In the genomic region with DNA sequence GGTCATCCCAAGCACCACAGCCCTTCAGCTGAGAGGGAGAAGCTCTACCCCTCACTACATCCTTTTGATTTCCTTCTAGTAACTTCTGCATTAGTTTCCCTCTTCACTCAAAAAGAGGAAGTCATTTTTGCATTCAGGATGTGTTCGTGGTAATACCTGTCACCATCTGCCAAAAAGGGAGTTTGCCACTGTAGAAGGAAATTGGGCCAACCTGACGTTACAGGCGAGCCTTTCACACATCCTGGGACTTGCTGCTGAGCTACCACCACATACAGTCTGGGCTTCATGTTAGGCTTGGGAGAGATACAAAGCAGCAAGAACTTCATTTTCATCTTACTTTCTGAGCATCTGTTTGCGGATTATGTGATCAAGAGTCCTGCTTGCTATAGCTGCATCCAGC, we compare ENCODE assay signal across 20 mouse cellular contexts. TPM values are rescaled to one million over a fixed set of nuclear protein-coding genes. Genes with fewer than 3 reads are reported as not detected.
DNase-seq lines count a peak whose midpoint lies in the region; ATAC-seq and TF ChIP-seq lines count a peak whose summit lies in the region.
"Had no signal": no experiment of that assay in that cellular context is flagged by ENCODE, and none has a peak within 500 bp of the region (broad histone marks: within the 10 kb centered on the region; RNA-seq: fewer than 3 reads in every experiment).

No protein-coding gene starts in this region.

- H3K79me2 ChIP-seq in liver, adult 2 months (ENCODE audit: control insufficient read depth, insufficient read depth, low read length), result peaks cover 23% of the 10 kb centered on the region; the same call in 1 of the 2 replicates

- TF ChIP-seq CTCF in liver, adult 2 months (IDR thresholded peaks at IDR 0.05; ENCODE audit: low read depth, low read length), result no peak
- TF ChIP-seq CTCF in G1E (IDR thresholded peaks at IDR 0.05; ENCODE audit: low read depth, low read length), result no peak

- peaks cover 5% of the 10 kb centered on the region for H3K36me3 ChIP-seq in liver, adult 2 months (ENCODE audit: control insufficient read depth, insufficient read depth, low read length)
- H3K36me3 ChIP-seq in liver, embryonic 12.5 days, result peaks cover 32% of the 10 kb centered on the region
- H3K36me3 ChIP-seq in G1E (replicated peaks), result peaks cover 64% of the 10 kb centered on the region
- peaks cover 11% of the 10 kb centered on the region for H3K36me3 ChIP-seq in kidney, embryonic 16.5 days (ENCODE audit: insufficient read depth, low read length)

- peak; percentile 6 for DNase-seq in liver, adult 2 months (ENCODE audit: extremely low read depth, low read depth, low spot score)
- DNase-seq in 416B (ENCODE audit: low read depth) (peak; percentile 77), G1E (ENCODE audit: low spot score) (peak; percentile 29)
- no peak for DNase-seq in kidney, adult 8-10 months
- DNase-seq in adrenal gland, postnatal 25 days, result no peak
- DNase-seq: cerebellum, adult 2 months; embryo, embryonic 11 days; gastrocnemius, adult 2 months; kidney, postnatal 25 days; right cerebral cortex, adult 18-20 months had no signal

- H3K4me3 ChIP-seq in liver, adult 2 months (ENCODE audit: insufficient read depth, low read depth, low read length), result no peak overlapping the region
- H3K4me3 ChIP-seq in liver, embryonic 12.5 days, result no peak overlapping the region
- no peak overlapping the region for H3K4me3 ChIP-seq in G1E (ENCODE audit: low read depth, low read length)
- no peak overlapping the region for H3K4me3 ChIP-seq in kidney, embryonic 16.5 days (ENCODE audit: low read length)
- H3K4me3 ChIP-seq: forebrain, embryonic 12.5 days; gastrocnemius, adult 2 months; heart, embryonic 15.5 days; hindbrain, embryonic 12.5 days; limb, embryonic 15.5 days; lung, embryonic 15.5 days had no signal

- no peaks in the 10 kb centered on the region for H3K27me3 ChIP-seq in liver, adult 2 months (ENCODE audit: control insufficient read depth, insufficient read depth, low read length)
- H3K27me3 ChIP-seq in liver, embryonic 12.5 days (replicated peaks), result no peaks in the 10 kb centered on the region
- H3K27me3 ChIP-seq in G1E (ENCODE audit: insufficient read depth, low read length), result no peaks in the 10 kb centered on the region
- no peaks in the 10 kb centered on the region for H3K27me3 ChIP-seq in kidney, embryonic 16.5 days (ENCODE audit: insufficient read depth, low read length)
- H3K27me3 ChIP-seq: forebrain, embryonic 12.5 days; heart, embryonic 15.5 days; hindbrain, embryonic 12.5 days; limb, embryonic 15.5 days; lung, embryonic 15.5 days; Patski had no signal

- no peak for ATAC-seq in liver, embryonic 12.5 days
- peak; percentile 64 for ATAC-seq in G1E (ENCODE audit: extremely low read depth, insufficient number of reproducible peaks, low FRiP score, poor library complexity, severe bottlenecking)
- ATAC-seq in hematopoietic stem cell, adult 5-6 weeks (replicated peaks in 1 of 2; ENCODE audit: insufficient read depth in 1 of 2, low FRiP score in 2 of 2, low TSS enrichment in 1 of 2, low read depth in 1 of 2, poor library complexity in 2 of 2, severe bottlenecking in 2 of 2), result peak; percentile 95 to 97
- ATAC-seq in kidney, embryonic 16.5 days (ENCODE audit: low FRiP score, low TSS enrichment), result no peak
- ATAC-seq: intestine, postnatal 0 days; Patski had no signal

- H3K4me2 ChIP-seq in liver, embryonic 12.5 days, result no peak overlapping the region
- H3K4me2 ChIP-seq in kidney, embryonic 16.5 days (replicated peaks; ENCODE audit: low read depth, low read length), result no peak overlapping the region
- H3K4me2 ChIP-seq: forebrain, embryonic 12.5 days; heart, embryonic 15.5 days; hindbrain, embryonic 12.5 days; limb, embryonic 15.5 days; lung, embryonic 15.5 days had no signal

- TF ChIP-seq POLR2A in liver, adult 2 months (IDR thresholded peaks at IDR 0.05; ENCODE audit: extremely low read depth, insufficient read depth, low read length), result no peak

- H3K27ac ChIP-seq in liver, adult 2 months (replicated peaks; ENCODE audit: insufficient read depth, low read depth, low read length), result no peak overlapping the region
- no peak overlapping the region for H3K27ac ChIP-seq in liver, embryonic 12.5 days
- H3K27ac ChIP-seq in kidney, embryonic 16.5 days (ENCODE audit: low read length), result no peak overlapping the region
- H3K27ac ChIP-seq: forebrain, embryonic 12.5 days; gastrocnemius, adult 2 months; heart, embryonic 15.5 days; hindbrain, embryonic 12.5 days; limb, embryonic 15.5 days; lung, embryonic 15.5 days had no signal

- H3K4me1 ChIP-seq in liver, adult 2 months (ENCODE audit: control insufficient read depth, insufficient read depth, low read length), result peaks cover 6% of the 10 kb centered on the region
- H3K4me1 ChIP-seq in liver, embryonic 12.5 days, result peaks cover 29% of the 10 kb centered on the region
- H3K4me1 ChIP-seq in G1E (ENCODE audit: insufficient read depth, low read depth, low read length), result peaks cover 49% of the 10 kb centered on the region
- H3K4me1 ChIP-seq in kidney, embryonic 16.5 days (ENCODE audit: insufficient read depth, low read length), result peaks cover 22% of the 10 kb centered on the region

- H3K9me3 ChIP-seq in liver, embryonic 12.5 days (replicated peaks), result no peaks in the 10 kb centered on the region
- H3K9me3 ChIP-seq in G1E (replicated peaks), result peaks cover 4% of the 10 kb centered on the region; the same call in 1 of the 2 replicates
- H3K9me3 ChIP-seq in kidney, embryonic 16.5 days (ENCODE audit: low read length), result no peaks in the 10 kb centered on the region
- H3K9me3 ChIP-seq: forebrain, embryonic 12.5 days; heart, embryonic 15.5 days; hindbrain, embryonic 12.5 days; limb, embryonic 15.5 days; lung, embryonic 15.5 days had no signal

- H3K9ac ChIP-seq in liver, adult 2 months (ENCODE audit: low read depth, low read length), result no peak overlapping the region
- H3K9ac ChIP-seq in liver, embryonic 12.5 days, result no peak overlapping the region
- no peak overlapping the region for H3K9ac ChIP-seq in kidney, embryonic 16.5 days (replicated peaks; ENCODE audit: low read length)
- H3K9ac ChIP-seq: forebrain, embryonic 12.5 days; heart, embryonic 15.5 days; hindbrain, embryonic 12.5 days; limb, embryonic 15.5 days; lung, embryonic 15.5 days had no signal

- WGBS in liver, adult 2 months, result 71% methylated on average over 4 of the region's 4 CpGs
- 57% methylated on average over 4 of the region's 4 CpGs for WGBS in liver, embryonic 12.5 days (ENCODE audit: insufficient replicate concordance)
- WGBS in kidney, embryonic 16.5 days, result 90% methylated on average over 4 of the region's 4 CpGs

RNA-seq across cellular contexts. Expression of gene Vps26b, which starts 6.2 kb away (rescaled TPM):
- total RNA-seq in liver, adult 2 months (2014; rRNA removed), result 14.1 and 15.4 TPM in 2 replicates
- 14.8 and 15.7 TPM in 2 replicates for polyA plus RNA-seq in liver, adult 2 months (2012; rRNA removed)
- polyA plus RNA-seq in liver, embryonic 12.5 days (2016; fragmentation: Nextera tagmentation; extraction: Ambion mirVana), result 18.9 and 19.0 TPM in 2 replicates
- 73.7 and 76.8 TPM in 2 replicates for total RNA-seq in G1E (2014; fragmentation: Nextera tagmentation)
- total RNA-seq in G1E (2017), result 32.7 and 37.4 TPM in 2 replicates
- polyA plus RNA-seq in G1E (2012), result 31.4 and 39.9 TPM in 2 replicates
- 34.8 and 45.9 TPM in 2 replicates for total RNA-seq in hematopoietic stem cell, adult 5-6 weeks (2017)
- 37.2 and 43.3 TPM in 2 replicates for total RNA-seq in adrenal gland, postnatal 25 days (2021)
- 34.1 and 35.4 TPM in 2 replicates for polyA plus RNA-seq in kidney, embryonic 16.5 days (2015; fragmentation: Nextera tagmentation; extraction: Ambion mirVana)

RNA-seq across cellular contexts. Expression of gene Ncapd3, which starts 6.3 kb away (rescaled TPM):
- 9.6 TPM in 2 replicates for total RNA-seq in liver, adult 2 months (2014; rRNA removed)
- polyA plus RNA-seq in liver, adult 2 months (2012; rRNA removed), result 4.6 and 7.1 TPM in 2 replicates
- 42.9 and 43.2 TPM in 2 replicates for polyA plus RNA-seq in liver, embryonic 12.5 days (2016; fragmentation: Nextera tagmentation; extraction: Ambion mirVana)
- total RNA-seq in G1E (2014; fragmentation: Nextera tagmentation), result 144 and 187 TPM in 2 replicates
- total RNA-seq in G1E (2017), result 75.6 and 78.1 TPM in 2 replicates
- polyA plus RNA-seq in G1E (2012), result 3.7 and 5.6 TPM in 2 replicates
- 44.2 and 53.5 TPM in 2 replicates for total RNA-seq in hematopoietic stem cell, adult 5-6 weeks (2017)
- total RNA-seq in adrenal gland, postnatal 25 days (2021), result 21.5 and 24.5 TPM in 2 replicates
- 32.2 and 32.8 TPM in 2 replicates for polyA plus RNA-seq in kidney, embryonic 16.5 days (2015; fragmentation: Nextera tagmentation; extraction: Ambion mirVana)

RNA-seq across cellular contexts. Expression of gene Thyn1, which starts 24.2 kb away (rescaled TPM):
- total RNA-seq in liver, adult 2 months (2014; rRNA removed), result 23.1 and 24.3 TPM in 2 replicates
- 5.9 and 6.8 TPM in 2 replicates for polyA plus RNA-seq in liver, adult 2 months (2012; rRNA removed)
- polyA plus RNA-seq in liver, embryonic 12.5 days (2016; fragmentation: Nextera tagmentation; extraction: Ambion mirVana), result 75.4 and 83.0 TPM in 2 replicates
- total RNA-seq in G1E (2014; fragmentation: Nextera tagmentation) (108 and 113 TPM in 2 replicates), G1E (2017) (79.7 and 91.3 TPM in 2 replicates)
- 2.1 and 3.8 TPM in 2 replicates for polyA plus RNA-seq in G1E (2012)
- 59.1 and 67.3 TPM in 2 replicates for total RNA-seq in hematopoietic stem cell, adult 5-6 weeks (2017)
- total RNA-seq in adrenal gland, postnatal 25 days (2021), result 39.6 and 46.1 TPM in 2 replicates
- 146 and 151 TPM in 2 replicates for polyA plus RNA-seq in kidney, embryonic 16.5 days (2015; fragmentation: Nextera tagmentation; extraction: Ambion mirVana)

RNA-seq across cellular contexts. Expression of gene Acad8, which starts 24.3 kb away (rescaled TPM):
- total RNA-seq in liver, adult 2 months (2014; rRNA removed), result 45.7 and 47.3 TPM in 2 replicates
- 42.5 and 43.5 TPM in 2 replicates for polyA plus RNA-seq in liver, adult 2 months (2012; rRNA removed)
- 14.2 and 14.4 TPM in 2 replicates for polyA plus RNA-seq in liver, embryonic 12.5 days (2016; fragmentation: Nextera tagmentation; extraction: Ambion mirVana)
- 15.4 and 17.0 TPM in 2 replicates for total RNA-seq in G1E (2014; fragmentation: Nextera tagmentation)
- total RNA-seq in G1E (2017), result 12.5 and 14.4 TPM in 2 replicates
- polyA plus RNA-seq in G1E (2012), result 1.1 and 1.2 TPM in 2 replicates
- total RNA-seq in hematopoietic stem cell, adult 5-6 weeks (2017), result 18.1 and 19.1 TPM in 2 replicates
- total RNA-seq in adrenal gland, postnatal 25 days (2021), result 64.1 and 95.4 TPM in 2 replicates
- 56.6 and 58.8 TPM in 2 replicates for polyA plus RNA-seq in kidney, embryonic 16.5 days (2015; fragmentation: Nextera tagmentation; extraction: Ambion mirVana)

Comparison
In these comparisons a context has a peak if more than half of its experiments do, and no peak if none do; other contexts are left out.
1. DNase-seq: peak in liver, adult 2 months (single experiment), 416B (single experiment) and G1E (single experiment); none in kidney, adult 8-10 months (0 of 2) and adrenal gland, postnatal 25 days (single experiment).
2. ATAC-seq: peak in G1E (single experiment) and hematopoietic stem cell, adult 5-6 weeks (2 of 2); none in liver, embryonic 12.5 days (single experiment) and kidney, embryonic 16.5 days (single experiment).